Mouse (Mus musculus) kidney, adult 10 weeks (tissue): ENCODE data around the gene Sprn. TPM values are rescaled to one million over a fixed set of nuclear protein-coding genes. Genes with fewer than 3 reads are reported as not detected.

Source experiments
- polyA plus RNA-seq: library from polyadenylated mRNA; stranded (reverse); fragments of 350-450 nt; fragmentation: Illumina TruSeq; extraction: RNeasy Lipid Tissue Mini Kit (QIAGEN cat#74804); gene quantifications from one replicate; pipeline ENCODE4 v1.2.3, GENCODE M21; 2014; ENCODE audit warnings: low read depth, low replicate concordance

Gene Sprn
- not detected for polyA plus RNA-seq

DNA sequence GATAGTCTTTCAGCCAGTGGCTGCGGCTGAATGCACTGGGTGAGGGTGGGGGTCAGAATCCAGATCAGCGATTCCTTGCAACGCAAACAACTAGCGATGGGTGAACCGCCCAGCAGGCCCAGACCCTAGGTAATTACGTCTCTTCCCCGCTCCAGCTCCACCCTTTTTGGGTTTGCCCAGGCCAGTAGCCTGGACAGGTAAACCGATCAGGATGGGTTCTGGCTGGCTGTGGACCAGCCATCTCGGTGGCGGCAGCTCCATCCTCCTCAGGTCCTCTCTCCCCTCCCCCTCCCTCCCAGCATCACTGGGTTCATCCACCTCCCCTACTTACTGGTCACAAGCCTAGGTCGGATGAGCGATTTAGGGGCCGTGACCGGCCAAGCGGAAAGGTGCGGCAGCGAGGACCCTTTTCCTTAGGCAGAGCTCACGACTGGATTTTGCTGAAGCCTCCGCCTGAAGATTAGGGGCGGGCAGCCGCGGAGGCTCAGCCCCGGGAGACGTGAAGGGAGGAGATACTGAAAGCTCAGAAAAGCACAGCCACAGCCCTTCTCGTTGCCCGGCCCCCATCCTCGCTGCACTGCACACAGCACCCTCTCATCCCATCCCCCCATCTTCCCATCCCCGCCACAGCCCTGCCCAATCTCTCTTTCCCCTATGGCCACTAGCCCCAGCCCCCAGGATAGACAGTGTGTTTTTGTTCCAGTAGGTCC lies at the start of gene Sprn:
Gene Sprn, minus strand, starts transcription at position 660 of the 710 bp plus-strand sequence.

DNA sequence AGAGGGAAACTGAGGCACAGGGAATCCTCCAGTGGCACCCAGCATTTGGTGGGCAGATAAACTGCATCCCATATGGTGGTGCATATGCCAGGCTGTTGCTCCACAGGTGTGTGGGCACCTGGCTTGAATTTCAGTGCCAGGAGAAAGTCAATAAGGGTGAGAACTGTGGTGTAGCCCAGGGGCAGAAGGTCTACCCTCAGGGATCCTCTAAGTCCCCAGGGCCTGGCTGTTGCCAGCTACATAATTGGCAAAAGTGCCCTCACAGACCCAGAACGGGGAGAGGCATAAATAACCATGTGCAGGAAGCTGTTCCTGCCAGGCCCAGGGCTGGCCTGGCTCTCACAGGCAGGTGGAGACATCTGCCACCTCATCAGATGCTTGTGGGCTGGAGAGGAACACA lies 18.3 kb upstream of the Sprn start, which contains the start of gene Olfr523:
Gene Olfr523, plus strand, starts transcription at position 282 of the 400 bp plus-strand sequence.

DNA sequence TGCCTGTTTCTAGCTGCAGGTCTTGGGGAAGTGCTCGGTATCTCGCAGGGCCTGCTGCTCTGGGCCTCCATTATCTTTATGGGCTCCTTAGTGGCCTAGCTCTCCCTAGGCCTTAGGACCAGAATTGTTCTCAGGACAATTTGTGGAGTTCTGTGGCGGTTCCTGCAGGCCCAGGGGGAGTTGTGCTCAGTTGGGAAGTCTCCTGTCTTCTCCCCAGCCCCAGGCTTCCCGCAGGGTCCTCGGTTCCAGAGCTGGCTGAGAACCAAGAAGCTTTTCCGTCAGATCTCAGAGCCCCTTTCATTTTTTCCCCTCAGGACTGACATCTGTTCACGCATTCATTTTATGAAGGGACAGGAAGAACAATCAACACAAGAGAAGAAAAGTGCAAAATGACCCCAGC lies 10.0 kb upstream of the Sprn start, which contains the start of gene Olfr522:
Gene Olfr522, minus strand, starts transcription at position 101 of the 400 bp plus-strand sequence.

DNA sequence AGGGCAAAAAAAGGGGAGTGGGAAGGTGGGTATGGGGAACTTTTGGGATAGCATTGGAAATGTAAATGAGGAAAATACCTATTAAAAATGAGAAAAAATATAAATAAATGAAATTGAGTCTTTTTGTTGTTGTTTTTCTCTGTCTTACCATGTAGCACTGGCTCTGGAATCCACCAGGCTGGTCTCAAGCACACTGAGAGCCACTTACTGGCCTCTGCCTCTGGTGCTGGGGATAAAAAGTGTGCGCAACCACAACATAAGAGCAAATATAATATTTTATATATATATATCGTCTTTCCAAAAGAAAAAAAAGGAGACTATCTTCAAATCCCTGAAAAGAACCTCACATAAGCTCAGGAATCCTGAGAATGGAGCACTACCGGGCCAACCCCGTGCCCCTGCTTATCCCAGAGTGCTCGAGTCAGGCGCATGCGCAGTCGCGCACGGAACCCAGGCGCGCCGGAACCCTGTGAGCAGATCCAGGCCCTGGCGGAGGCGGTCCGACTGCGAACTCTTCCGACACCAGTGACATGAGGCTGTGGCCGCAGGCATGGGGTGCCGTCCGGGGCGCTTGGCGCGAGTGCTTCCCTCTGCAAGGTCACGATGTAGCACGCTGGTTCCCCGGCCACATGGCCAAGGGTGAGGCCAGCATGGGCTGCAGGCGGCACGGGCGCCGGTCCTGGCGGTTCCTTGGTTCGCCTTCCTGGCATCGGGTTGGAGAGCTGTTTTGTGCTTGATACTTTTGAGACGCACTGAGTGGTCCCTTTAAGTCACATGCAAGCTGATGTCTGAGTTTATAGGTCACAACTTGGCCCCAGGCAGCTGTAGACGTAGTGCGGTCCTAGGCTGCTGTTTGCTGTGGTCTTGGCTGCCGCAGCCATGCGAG lies 17.3 kb downstream of the Sprn start, which contains the start of gene Mtg1:
Gene Mtg1, plus strand, starts transcription at position 430 of the 886 bp plus-strand sequence.

DNA sequence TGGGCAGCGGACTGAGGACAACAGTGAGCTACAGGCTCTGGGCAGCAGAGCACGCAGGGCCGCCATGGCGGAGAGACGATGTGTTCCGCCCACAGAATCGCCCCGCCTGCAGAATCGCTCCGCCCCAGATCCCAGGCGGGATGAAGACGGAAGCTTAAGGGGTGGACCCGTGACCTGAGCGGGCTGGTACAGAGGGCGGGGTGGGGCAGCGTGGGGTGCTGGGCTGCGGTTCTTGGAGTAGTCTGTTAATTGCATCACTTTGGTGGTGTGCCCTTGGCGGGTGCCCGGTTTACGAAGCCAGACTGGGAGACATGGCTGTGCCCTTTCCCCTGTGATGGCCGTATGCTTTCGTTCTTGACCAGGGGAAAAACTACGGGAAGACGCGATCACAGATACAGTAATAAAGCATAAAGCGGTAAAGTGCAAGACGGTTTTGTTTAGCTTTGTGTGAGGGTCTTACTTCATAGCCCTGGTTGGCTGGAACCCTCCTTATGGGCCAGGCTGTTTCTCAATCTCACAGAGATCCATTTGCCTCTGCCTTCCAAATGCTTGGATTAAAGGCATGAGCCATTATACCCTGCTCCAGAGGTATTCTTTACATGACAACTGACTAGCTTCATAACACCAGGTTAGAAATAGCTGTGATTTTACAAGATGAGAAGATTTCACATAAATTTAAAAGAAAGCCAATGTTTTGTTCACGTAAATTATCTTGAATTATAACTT lies 38.2 kb downstream of the Sprn start, which contains the start of gene Echs1:
Gene Echs1, minus strand, starts transcription at position 148 of the 726 bp plus-strand sequence.

DNA sequence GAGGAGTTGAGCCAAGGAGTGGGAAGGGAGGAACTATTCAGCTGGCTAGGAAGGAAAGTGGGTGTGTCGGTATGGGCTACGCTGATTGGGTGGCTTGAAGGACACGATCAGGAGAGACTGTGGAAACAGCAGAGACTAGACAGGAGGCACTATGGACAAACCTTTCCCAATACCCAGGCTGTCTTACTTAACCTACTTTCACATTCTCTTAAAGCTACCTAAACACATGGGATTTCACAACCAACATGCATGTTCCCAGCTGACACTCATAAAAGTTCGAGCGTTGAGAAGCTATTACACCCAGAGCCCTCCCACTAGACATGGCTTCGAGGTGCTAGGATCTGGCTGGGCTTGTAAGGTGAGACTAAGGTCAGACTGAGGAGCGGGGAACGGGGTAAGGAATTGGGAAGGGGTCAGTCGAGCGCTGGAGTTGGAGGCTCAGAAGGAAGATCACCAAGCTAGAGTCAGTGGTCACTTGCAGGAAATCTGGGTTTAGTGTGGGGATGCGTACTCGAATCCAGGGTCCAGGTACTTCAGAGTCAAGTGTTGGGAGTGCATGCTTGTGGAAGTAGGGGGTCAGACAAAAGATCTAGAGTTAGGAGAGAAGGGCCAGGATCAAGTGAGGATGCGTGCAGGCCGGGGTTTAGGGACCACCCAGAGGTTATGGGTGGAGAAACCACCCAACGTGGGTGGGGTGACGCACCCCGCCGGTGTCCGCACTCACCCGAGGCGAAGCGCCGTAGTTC lies 38.9 kb downstream of the Sprn start, which contains the start of gene Paox:
Gene Paox, plus strand, starts transcription at position 217 of the 746 bp plus-strand sequence.

DNA sequence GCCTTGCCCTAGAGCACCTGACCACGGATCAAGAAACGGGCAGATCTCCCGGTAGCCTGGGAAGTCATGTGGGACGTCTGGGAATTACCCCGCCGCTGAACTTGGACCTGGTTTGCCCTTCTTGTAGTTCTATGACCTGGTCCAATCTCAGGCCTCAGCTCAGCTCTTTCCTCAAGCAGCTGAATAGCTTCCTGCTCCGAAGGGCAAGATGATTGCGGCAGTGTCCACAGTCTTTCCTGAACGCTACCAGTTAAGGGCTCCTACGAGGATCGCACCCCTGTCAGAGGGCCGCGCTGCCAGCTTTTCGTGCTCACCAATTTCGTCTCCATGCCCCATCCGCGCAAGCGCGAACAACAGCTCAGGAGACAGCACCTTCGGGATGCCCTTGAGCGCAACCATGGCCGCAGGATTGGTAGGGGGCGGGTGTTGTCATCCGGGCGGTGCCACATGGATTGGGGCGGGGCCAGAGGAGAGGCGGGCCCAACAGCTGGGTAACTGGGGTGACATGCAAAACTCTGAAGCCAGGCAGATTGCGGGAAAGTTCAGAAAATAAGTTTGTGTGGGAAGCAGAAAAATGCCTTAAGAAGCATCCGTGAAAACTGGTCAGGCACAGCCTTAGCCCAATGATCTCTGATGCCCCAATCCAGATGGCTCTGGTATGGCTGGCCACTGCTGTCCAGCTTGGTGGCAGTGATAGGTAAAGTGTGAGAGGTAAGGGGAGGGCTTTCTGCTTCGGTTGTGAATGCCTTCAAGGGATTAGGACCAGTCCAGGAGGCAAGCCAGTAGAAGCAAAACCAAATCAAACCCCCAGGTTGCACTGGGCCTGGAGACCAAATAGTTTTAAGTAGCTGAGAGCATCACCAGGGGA lies 52.5 kb downstream of the Sprn start, which contains the start of gene Fuom:
Gene Fuom, minus strand, starts transcription at position 449 of the 868 bp plus-strand sequence.

Other genes with a start within 250 kb of the Sprn start
- gene Utf1, start 211.1 kb downstream of the Sprn start, polyA plus RNA-seq: not detected
- gene 6430531B16Rik, start 176.1 kb downstream of the Sprn start, polyA plus RNA-seq: not detected
- not detected for gene Adam8, start 162.3 kb downstream of the Sprn start, polyA plus RNA-seq
- 6.5 TPM for gene Zfp511, start 118.5 kb downstream of the Sprn start, polyA plus RNA-seq
- 11.9 TPM for gene Tubgcp2, start 118.2 kb downstream of the Sprn start, polyA plus RNA-seq
- gene Msx3, start 105.8 kb downstream of the Sprn start, polyA plus RNA-seq: not detected
- gene Caly, start 72.3 kb downstream of the Sprn start, polyA plus RNA-seq: not detected
- gene Prap1, start 61.5 kb downstream of the Sprn start, polyA plus RNA-seq: not detected
- gene Fuom, start 52.4 kb downstream of the Sprn start, polyA plus RNA-seq: 53.2 TPM
- 2.5 TPM for gene Paox, start 39.1 kb downstream of the Sprn start, polyA plus RNA-seq
- gene Echs1, start 38.4 kb downstream of the Sprn start, polyA plus RNA-seq: 157 TPM
- gene Mtg1, start 17.3 kb downstream of the Sprn start, polyA plus RNA-seq: 7.6 TPM
- not detected for gene Olfr522, start 9.9 kb upstream of the Sprn start, polyA plus RNA-seq
- gene Olfr523, start 18.3 kb upstream of the Sprn start, polyA plus RNA-seq: not detected
- gene Olfr524, start 51.1 kb upstream of the Sprn start, polyA plus RNA-seq: not detected
- not detected for gene Cd163l1, start 63.4 kb upstream of the Sprn start, polyA plus RNA-seq
- gene 5830411N06Rik, start 92.4 kb upstream of the Sprn start, polyA plus RNA-seq: not detected
- not detected for gene Olfr525, start 166.0 kb upstream of the Sprn start, polyA plus RNA-seq
- gene Olfr527, start 179.1 kb upstream of the Sprn start, polyA plus RNA-seq: not detected
- not detected for gene Olfr60, start 206.8 kb upstream of the Sprn start, polyA plus RNA-seq
- gene Olfr530, start 221.5 kb upstream of the Sprn start, polyA plus RNA-seq: not detected
- gene Olfr531, start 248.0 kb upstream of the Sprn start, polyA plus RNA-seq: not detected